Mouse (Mus musculus) embryo, embryonic 10 days (tissue): ENCODE data around the gene Shisa5.

Source experiments
- DNase-seq: peaks from one replicate; pipeline ENCODE4 v3.0.0-alpha.2; 2015; ENCODE audit warnings: low spot score

Gene Shisa5

DNA sequence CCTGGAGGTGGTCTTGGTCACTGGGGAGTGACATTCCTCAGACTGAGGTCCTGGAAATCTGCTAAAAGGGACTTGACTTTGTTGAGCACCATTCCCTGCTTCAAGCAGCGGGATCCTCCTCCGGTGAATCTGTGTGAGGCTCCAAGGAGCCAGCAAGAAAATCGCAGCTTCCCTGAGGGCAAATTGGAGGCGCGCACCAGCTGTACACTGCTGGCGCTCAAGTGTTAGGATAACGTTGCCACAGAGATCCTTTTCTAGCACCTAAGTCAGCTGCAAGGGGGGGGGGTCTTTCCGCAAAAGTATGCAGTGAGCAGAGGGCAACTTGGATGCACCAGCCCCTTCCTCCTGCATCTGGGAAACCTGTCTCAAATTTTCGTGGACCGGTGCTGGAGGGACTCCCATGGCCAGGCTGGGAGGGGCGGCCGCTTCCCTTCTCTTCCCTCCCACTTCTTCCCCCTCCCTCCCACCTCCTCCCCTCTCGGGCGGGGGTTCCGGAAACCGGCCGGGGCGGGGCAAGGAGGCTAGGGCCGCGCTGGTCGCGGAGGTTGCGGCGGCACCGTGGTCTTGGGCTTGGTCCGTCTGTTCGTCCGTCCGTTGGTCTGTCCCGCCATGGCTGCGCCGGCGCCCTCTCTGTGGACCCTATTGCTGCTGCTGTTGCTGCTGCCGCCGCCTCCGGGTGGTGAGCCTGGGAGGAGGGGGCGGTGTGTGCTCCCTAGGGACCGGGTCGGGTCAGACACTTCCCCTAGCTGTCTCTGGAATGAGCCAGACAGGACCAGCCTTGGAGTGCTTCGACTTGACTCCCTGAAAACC lies at the start of gene Shisa5:
TSS of gene Shisa5 (plus strand) at position 480 of the 810 bp plus-strand sequence.
- peak; percentile 77 for DNase-seq

DNA sequence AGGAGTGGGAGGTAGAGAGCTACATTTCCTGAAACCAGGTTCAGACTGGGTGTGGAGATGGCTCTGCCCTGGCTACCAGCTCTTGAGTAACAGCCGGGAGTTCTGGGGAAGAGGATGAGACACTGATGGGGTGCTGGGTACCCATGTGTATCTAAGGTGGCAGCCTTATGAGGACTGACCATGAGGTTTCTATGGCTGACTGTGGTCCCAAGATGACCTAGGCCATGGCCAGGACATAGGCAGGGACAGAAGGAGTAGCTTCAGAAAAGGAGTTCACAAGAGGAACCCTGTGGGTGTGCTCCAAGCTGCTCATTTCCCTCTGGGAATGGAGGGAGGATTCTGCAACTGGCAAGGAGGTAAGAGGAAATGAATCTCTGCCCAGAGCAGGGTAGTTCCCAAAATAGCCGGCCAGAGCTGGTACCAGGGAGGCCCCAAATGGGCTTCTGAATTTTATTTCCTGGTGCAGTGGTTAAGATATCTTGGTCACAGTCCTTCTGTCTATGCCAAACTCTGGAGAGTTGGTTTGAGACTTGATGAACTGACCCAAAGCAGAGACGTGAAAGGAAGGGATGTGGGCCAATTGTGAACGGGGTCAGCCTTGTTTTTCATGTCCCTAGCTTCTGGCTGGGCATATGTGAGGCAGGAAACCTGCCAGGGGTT lies 48.4 kb upstream of the Shisa5 start:
- DNase-seq = no peak

DNA sequence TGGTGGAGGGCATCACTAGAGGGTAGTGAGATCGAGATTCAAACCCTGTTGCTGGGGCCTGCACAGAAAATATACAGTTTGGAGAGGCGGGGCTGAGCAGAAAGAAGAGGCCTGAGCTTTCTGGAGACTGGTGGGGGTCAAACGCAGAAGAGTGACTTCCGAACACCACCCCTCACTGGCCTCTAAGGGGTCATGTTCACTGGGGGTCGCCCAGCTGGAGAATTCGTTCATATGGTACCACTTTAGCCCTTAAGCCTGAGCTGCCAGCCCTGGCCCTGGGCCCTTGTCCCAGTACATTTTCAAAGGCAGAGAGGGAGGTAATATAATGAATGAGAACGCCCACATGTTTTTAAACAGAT lies 47.9 kb upstream of the Shisa5 start:
- no peak for DNase-seq

DNA sequence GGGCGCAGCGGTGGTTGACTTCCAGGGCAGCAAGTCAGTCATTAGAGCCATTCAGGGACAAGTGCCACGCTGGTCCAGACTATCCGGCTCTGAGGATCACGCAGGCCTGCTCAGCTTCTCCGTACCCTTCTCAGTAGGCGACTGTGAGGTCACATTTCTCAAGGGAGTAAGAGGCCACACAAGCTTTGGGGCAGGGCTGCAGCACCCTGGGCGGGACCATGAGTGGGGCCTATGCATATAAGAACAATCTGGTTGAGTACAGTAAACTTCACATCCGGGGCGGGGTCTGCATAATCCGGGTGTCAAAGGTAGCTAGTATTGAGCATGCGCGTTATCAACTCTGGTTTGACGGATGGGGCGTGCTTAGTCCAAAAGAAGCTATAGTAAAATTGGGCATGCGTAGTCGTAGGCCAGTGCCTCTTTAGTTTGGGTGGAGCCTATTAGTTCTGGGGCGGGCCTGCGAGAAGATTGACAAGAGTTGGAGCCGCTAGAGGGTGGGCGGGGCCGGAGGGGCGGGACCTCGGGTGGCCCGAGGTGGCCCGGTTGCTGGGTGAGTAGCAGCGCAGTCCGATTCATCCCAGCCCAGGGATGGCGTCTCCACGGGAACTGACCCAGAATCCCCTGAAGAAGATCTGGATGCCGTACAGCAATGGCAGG lies 46.8 kb upstream of the Shisa5 start, which contains the start of gene Pfkfb4:
TSS of gene Pfkfb4 (plus strand) at position 351 of the 657 bp plus-strand sequence.
- DNase-seq = peak; percentile 99

DNA sequence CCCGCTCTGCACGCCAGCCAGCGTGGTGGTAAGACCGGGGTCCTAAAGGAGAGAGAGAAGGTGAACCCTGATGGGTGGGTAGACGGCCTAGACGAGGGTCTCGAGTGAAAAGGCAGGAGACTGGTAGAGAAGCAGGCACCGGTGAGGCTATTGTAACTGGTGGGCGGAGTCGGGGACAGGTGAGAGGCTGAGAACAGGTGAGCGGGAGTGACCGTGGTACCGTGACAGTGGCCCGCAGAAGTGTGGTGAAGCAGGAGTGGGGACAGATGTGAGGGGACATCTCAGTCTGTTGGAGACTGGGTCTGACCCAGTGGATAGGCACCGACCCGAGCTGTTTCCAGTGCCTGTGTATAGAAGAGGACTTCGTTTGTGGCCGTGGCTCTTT lies 46.3 kb upstream of the Shisa5 start:
- no peak for DNase-seq

DNA sequence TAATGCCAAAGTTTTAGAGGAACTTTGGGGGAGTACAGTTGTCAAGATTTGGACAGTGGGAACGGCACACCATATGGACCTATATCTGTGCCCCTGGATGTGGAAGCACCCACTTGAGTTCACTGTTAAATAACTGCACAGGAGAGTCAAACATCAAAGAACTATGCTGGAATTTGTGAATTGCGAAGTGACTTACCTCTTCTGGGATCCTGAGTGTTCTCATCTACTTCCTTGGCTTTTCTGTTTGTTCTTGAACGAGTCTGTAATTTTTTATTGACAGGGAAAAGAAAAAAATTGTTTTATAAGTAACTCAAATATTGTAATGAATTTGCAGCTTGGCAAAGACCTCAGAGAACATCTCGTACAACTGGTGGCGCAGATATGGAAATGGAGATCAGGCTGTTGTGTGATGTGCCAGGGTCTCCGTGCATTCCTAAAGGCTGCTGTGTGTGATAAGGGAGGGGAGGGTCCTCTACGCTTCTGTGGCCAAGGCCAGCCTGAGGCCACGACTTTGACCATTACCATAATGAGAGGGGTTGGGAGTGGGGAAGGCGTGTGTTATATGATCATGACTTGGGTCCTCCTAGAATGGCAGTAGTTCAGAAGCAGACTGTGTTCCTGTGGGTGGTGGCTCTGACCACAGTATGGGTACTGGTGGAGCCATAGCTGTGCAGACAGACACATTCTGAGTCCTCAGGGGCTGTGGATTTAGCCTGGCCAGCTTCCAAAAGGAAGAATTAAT lies 45.6 kb upstream of the Shisa5 start:
- DNase-seq = no peak

DNA sequence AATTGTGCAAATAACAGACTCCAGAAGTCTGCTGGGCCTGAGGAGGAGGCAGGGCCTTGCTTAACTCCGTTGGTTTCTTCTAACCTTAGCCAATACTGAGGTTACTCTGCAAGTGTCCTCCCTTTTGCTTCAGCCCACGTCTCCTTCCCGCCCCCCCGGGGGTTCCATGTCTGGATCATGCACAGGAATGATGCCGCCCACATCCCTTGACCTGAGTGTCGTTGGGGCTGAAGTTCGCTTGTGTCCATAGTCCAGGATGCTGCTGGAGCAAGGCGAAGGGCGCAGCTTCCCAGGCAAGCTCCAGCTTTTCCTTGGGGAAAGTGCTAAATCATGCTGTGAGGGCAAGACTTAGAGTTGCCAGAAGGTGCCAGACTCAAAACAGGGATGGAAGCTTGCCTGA lies 42.0 kb upstream of the Shisa5 start:
- no peak for DNase-seq

DNA sequence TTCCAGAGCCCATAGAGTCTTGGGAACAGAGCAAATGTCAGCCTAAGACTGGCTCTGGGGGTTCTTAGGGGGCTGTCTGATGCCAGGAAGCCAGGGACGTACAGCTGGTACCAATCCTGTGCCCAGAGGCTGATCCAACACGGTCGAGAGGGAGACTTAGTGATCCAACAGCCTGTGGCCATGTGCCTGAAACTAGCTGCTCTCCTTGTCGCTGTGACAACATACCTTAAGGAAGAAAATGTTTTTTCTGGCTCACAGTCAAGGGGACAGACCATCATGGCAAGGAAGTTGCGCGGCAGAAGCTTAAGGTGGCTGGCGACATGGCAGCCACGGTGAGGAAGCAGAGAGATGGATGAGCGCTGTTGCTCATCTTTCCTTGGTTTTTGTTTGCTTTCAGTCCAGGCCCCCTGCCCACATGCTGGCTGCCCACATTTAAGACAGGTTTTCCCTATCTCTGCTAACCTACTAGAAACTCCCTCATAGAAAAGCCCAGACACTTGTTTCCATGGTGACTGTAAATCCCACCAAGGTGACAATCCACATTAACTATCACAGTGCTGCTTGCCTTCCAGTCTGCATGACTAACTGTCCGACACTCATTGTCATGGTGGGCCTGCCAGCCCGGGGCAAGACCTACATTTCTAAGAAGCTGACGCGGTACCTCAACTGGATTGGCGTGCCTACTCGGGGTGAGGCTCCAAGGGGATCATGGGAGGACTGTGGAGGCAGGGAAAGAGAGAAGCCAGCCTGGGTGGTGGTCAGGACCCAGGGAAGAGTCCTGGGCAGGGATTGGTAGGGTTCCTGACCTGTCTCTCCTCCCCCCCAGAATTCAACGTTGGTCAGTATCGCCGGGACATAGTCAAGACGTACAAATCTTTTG lies 39.8 kb upstream of the Shisa5 start:
- no peak for DNase-seq

DNA sequence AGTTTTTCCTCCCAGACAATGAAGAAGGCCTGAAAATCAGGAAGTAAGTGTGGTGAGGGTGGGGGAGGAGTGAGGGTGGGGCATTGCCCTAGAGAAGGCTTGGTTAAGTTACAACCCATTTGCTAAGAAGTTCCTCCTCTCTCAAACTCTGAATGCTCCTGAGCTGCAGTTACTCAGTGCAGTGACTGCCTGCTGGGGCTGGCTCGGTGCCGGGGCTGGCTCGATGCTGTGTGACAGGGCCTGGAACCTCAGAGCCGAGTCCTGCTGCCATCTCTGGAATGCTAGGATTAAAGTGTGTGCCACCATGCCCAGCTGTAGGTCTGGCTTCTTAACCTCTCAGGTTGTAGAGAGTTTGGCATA lies 39.2 kb upstream of the Shisa5 start:
- DNase-seq = no peak

DNA sequence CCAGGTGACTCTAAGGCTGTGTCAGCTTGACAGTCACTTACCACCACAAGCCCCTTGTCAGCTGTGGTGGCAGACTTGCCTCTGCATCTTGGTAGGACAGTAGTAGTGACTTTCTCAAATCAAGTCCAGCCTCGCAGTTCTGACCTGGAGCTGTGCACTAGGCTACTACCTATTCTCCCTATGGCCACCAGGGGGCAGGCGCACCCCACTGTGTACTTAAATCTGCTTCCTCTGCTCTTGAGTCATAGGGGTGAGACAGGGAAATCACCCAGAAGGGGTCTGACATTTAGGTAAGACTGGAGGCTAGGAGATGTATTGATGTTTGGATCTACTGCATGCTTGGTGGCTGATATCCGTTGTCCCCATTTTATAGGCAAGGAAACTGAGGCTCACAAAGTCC lies 37.6 kb upstream of the Shisa5 start:
- DNase-seq = peak; percentile 89

DNA sequence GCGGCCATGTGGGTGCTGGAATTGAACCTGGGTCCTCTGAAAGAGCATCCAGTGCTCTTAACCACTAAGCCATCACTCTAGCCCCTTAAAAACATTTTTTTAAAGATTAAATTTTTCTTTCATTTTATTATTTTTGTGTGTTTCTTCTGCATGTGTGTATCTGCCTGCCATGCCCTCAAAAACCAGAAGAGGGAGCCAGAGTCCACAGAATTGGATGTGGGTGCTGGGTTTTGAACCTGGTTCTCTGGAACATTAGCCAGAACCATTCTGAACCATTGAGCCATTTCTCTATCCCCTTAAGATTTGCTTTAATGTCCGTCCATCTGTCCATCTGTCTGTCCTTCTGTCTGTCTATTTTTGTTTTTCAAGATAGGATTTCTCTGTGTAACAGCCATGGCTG lies 35.2 kb upstream of the Shisa5 start:
- peak; percentile 35 for DNase-seq

DNA sequence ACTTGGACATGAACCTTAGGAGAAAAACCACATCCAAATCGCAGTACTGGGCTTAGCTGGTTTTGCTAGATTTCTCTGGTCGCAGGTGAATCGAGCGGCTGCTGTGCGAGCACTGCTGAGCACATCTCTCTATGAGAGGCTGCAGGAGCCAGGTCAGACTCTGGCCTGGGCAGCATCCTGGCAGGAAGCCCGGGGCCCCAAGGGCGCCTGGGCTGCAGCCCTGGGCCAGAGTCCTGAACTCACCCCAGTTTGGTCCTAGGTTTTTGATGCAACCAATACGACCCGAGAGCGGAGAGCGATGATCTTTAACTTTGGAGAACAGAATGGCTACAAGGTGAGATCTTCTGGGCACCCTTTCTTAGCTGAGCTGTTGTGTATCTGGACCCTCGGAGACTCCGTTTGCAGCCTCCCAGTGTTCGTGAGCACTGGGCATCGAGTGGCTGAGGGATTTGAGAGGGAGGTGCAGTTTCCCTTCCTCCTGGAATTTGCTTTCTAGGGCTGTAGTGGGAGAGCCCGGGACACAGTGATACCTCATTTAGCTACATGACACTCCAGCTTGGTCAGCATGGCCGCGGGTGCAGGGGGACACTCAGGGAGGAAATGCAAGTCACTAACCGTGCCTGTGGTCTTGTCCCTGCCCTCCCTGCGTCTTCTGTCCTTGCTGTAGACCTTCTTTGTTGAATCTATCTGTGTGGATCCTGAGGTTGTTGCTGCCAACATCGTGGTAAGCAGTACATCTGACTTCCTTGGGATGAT lies 31.2 kb upstream of the Shisa5 start:
- DNase-seq = no peak

DNA sequence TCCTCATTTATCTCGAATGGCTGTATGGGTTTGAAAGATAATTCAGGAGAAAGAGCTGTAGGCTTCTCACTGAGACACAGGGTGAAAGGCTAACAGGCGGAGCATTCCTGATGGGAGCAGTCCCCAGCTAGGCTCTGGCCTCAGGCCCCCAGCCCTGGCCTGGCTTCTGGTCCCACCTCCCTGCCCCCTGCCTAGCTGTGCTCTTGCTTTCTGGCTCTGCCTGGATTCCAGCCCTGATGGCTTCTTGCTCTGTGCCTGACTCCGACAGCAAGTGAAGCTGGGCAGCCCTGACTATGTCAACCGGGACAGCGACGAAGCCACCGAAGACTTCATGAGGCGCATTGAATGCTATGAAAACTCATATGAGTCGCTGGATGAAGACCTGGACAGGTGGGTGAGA lies 30.3 kb upstream of the Shisa5 start:
- DNase-seq = no peak

DNA sequence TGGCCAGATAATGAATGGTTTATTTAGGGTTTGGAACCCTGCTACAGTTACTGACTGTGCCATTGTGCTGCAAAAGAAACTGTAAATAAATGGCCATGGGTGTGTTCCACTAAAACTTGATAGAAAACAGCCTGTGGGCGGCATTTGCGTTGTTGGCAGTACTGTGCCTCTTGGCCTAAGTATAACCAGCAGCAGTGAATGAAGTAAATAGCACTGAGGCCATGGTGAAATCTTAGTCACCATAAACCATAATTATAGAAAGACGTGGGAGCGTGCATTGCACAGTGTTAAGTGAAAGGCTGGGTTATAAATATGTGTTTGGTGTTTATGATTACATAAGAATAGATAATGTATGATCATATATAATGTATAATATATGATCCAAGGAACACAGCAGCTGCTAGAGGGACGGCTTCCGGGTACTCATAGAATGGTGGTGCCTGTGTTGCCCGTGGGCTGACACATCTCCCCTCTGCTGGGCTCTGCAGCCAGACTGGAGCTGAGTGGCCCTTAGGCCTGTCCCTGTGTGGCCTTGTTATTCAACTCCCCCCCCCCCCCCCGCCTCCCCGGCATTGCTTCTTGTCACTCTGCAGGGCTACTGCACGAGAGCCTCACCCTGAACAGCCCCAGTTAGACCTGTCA lies 29.2 kb upstream of the Shisa5 start:
- no peak for DNase-seq

DNA sequence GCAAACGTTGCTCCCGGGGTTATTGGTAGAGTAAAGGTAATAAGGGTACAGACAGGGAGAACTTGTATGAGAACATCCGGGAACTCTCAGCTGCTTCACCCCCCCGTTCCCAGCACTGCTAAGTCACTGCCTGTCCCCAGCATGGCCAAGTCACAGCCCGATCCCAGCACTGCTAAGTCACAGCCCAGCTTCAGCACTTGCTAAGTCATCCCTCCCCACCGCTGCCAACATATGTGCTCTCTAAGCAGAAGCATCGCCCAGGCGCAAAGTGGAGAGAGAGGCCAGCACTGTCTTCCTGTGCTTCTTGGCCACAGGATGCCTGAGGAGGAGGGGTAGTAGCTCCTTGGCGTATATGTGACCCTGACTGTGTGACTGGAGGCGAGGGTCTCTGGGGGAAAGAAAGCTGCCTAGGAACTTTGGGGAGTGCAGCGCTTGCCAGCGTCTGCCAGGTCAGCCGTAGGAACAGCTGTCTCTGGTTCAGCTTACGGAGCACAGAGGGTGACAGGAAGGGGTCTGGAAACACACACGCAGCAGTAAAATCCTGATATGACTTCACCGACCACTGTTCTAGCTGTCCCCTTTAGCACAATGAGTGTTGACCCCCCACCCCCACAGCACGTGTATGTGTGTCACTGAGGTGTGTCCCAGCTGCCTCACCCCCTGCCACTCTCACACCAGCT lies 28.6 kb upstream of the Shisa5 start:
- peak; percentile 36 for DNase-seq

DNA sequence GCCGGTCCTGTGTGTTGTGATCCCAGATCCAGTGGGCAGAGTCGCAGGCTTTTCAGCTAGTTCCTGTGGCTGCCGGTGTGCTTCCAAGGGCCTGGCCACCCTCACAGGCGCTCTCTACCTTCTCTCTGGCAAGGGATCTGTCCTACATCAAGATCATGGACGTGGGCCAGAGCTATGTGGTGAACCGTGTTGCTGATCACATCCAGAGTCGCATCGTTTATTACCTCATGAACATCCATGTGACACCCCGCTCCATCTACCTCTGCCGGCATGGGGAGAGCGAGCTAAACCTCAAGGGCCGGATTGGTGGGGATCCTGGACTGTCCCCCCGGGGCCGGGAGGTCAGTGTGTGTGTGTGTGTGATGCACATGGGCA lies 28.1 kb upstream of the Shisa5 start:
- DNase-seq = no peak

DNA sequence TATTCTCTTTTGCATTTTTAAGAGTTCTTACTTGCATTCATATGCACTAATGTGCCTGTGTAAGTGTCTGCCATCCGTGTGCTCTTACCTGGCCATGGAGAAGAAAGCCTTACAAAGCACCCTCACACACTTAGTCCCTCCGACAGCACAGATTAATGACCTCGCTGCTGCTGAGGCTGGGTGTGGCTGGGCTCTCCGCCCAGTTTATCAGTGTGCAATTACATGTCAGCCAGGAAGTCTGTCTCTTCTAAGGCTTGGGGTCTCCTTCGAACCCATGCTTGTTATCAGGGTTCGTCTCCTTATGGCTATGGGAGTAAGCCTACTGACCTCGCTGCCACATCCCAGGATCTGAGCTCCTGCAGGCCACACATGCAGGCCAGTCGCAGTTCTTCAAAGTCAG lies 23.0 kb upstream of the Shisa5 start:
- DNase-seq = no peak

DNA sequence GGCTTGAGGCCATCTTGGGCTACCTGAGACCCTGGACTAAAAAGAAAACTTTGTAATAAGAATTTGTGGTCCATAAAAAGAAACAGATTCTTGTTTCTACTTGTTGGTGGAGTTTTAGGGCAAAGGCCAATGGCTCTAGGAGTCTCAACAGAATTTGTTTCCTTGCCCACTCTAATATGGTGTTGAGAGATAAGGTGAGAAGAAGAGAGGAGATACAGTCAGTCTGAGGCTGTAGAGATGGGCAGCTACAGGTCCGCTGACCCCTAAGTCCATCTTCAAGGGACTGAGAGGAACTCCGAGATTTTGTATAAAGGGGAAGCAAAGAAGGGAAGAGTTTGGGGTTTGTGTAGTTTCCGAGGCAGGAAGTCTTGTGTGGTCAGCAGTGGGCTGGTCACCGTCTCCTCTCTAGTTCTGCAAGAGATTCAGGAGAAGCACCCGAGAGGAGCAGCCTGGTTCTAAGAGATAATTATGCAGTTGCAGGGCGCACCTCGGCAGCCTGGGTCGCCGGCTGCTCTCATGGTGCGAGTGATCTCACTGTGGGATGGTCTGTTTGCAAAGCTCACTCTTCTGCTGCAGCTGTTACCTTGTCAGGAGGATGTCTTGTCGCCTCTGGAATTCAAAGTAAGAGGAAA lies 21.3 kb upstream of the Shisa5 start:
- no peak for DNase-seq

DNA sequence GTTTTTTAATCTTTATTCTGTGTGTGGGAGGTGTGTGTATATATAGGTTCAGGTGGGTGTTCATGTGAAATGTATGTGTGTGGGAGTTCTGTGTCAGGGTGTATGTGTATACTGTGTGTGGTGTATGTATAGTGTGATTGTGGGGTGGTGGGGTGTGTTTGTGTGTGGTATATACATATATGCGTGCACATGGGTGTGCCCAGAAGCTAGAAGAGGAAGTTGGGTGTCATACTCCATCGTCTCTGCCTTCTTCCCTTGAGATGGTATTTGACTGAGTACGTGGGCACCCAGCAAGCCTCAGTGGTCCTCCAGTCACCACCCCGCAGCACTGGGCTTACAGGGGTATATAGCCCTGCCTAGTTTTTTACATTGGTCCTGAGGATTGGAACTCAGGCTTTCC lies 16.9 kb upstream of the Shisa5 start:
- no peak for DNase-seq
